Mouse (Mus musculus) layer of hippocampus, adult 9-10 months (tissue): ENCODE measurements at regions not wholly inside any gene's neighbourhood (a gene's known extent, or its start where the extent isn't known, plus 50 kb on each side); places are given as distances from the start of the nearest gene placed in this dataset.

Source experiments
- DNase-seq: peaks from one replicate; pipeline ENCODE4 v3.0.0; 2022; ENCODE audit warnings: low spot score

- DNase-seq = no peak
Observed at GRCm38 (mm10) chr4:69197577-69197976, 243.4 kb upstream of the Brinp1 start.

DNA sequence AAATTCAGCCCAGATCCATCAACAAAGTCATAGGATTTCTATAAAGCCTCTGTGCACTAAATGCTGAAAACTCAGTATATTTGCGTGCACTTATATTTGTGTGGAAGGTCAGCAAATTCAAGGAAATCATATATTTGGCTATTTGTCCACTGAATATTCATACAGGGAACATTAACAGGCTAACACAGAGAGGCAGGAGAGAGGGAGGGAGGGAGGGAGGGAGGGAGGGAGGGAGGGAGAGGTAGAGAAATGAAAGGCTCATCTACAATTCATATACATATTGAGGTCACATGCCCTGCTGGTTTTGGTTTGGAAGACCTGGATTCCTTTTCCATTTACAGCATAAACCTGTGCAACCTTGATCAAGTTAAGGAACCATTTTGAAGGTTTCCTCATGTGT, 241.9 kb upstream of the Brinp1 start:
- no peak for DNase-seq

DNA sequence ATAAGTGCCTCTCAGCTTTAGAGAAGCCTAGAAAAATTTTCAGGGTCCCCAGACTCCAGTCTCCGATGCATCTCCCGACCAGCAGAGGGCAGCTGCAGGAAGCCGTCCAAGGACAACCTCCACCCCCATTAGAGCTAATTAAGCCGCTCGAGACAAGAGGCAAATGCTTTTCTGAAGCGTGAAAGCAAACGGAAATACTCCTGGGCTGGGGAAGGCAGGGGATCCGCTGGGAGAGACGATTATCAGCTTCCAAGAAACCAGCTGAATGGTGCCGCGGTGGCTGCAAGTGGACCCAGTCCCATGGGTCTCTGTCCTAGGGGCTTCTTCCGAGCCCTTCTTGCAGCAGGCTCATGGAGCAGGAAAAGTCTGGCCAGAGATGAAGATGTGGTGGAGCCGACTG, 241.4 kb upstream of the Brinp1 start:
- peak; percentile 24 for DNase-seq
